Mouse (Mus musculus): Measurements from ENCODE around the gene Rgs10.

- no peak for TF ChIP-seq CTCF (IDR thresholded peaks at IDR 0.05; ENCODE audit: insufficient read depth, low read depth, low read length)
- no peak for TF ChIP-seq POLR2A (IDR thresholded peaks at IDR 0.05; ENCODE audit: insufficient read depth, low read depth, low read length)
Measured at GRCm38 (mm10) chr7:128403128-128403527, 15.4 kb downstream of the Rgs10 start.

Measured in olfactory bulb, adult 2 months (tissue).